Mouse (Mus musculus): ENCODE results near the gene Atp2b1. TPM values are rescaled to one million over a fixed set of nuclear protein-coding genes. Genes with fewer than 3 reads are reported as not detected.

The Atp2b1 gene
- polyA plus RNA-seq, 1 experiment from 2014 or later: 128 TPM

DNA sequence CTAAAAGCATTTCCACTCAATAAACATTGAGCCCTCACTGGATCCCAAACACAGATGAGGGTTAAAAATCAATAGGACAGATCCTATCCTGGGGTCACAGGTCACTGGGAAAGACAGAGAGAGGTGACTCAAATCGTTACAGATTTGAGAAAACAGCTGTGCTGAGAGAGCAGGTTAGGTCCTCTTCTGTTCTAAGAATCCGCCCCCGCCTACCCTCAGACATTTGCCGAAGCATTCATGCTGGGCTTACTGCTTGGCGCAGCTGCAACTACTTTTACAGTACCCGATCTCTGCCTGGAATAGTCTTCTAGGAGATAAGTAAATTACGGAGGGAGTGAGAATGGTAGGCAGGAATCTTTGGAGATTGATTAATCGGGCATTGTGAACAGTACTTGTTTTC lies 47.9 kb downstream of the Atp2b1 start:
- Histone ChIP-seq H3K4me3 (ENCODE audit: low read depth, low read length) (no peak overlapping the region), H3K9ac (ENCODE audit: low read depth, low read length) (no peak overlapping the region), H3K27ac (ENCODE audit: low read depth, low read length) (no peak overlapping the region), H3K4me1 (replicated peaks; ENCODE audit: control insufficient read depth, insufficient read depth, low read length) (no peaks in the 10 kb centered on the region), H3K27me3 (ENCODE audit: control insufficient read depth, insufficient read depth, low read length) (no peaks in the 10 kb centered on the region), H3K36me3 (ENCODE audit: control insufficient read depth, insufficient read depth, low read length) (no peaks in the 10 kb centered on the region), H3K4me2 (replicated peaks; ENCODE audit: low read depth, low read length) (no peak overlapping the region), H3K9me3 (ENCODE audit: control insufficient read depth, low read length) (no peaks in the 10 kb centered on the region)
- whole genome bisulfite sequencing: 58% methylated on average over 8 of the region's 8 CpGs
- DNase-seq (ENCODE audit: low spot score) (no peak), ATAC-seq (ENCODE audit: low FRiP score) (no peak)

GRCm38 (mm10) chr10:98966407-98967215 lies 52.4 kb downstream of the Atp2b1 start:
- no peak overlapping the region for H3K4me3 ChIP-seq (ENCODE audit: low read depth, low read length)
- DNase-seq (ENCODE audit: low spot score) (peak; percentile 21), ATAC-seq (ENCODE audit: low FRiP score) (peak; percentile 54)
- no peak overlapping the region for H3K9ac ChIP-seq (ENCODE audit: low read depth, low read length)
- no peak overlapping the region for H3K4me2 ChIP-seq (replicated peaks; ENCODE audit: low read depth, low read length)
- H3K27me3 ChIP-seq (ENCODE audit: control insufficient read depth, insufficient read depth, low read length): no peaks in the 10 kb centered on the region
- H3K27ac ChIP-seq (ENCODE audit: low read depth, low read length): no peak overlapping the region
- H3K36me3 ChIP-seq (ENCODE audit: control insufficient read depth, insufficient read depth, low read length): 0 out of 2 replicates have a peak, but pooled peaks cover 2% of the 10 kb centered on the region
- H3K4me1 ChIP-seq (replicated peaks; ENCODE audit: control insufficient read depth, insufficient read depth, low read length): no peaks in the 10 kb centered on the region
- H3K9me3 ChIP-seq (ENCODE audit: control insufficient read depth, low read length): no peaks in the 10 kb centered on the region
- 77% methylated on average over 13 of the region's 13 CpGs for WGBS

GRCm38 (mm10) chr10:98967240-98967891 lies 53.2 kb downstream of the Atp2b1 start:
- 84% methylated on average over 15 of the region's 15 CpGs for WGBS
- H3K4me3 ChIP-seq (ENCODE audit: low read depth, low read length): no peak overlapping the region
- H3K4me1 ChIP-seq (replicated peaks; ENCODE audit: control insufficient read depth, insufficient read depth, low read length): no peaks in the 10 kb centered on the region
- no peaks in the 10 kb centered on the region for H3K9me3 ChIP-seq (ENCODE audit: control insufficient read depth, low read length)
- ATAC-seq (ENCODE audit: low FRiP score): no peak
- H3K27me3 ChIP-seq (ENCODE audit: control insufficient read depth, insufficient read depth, low read length): no peaks in the 10 kb centered on the region
- DNase-seq (ENCODE audit: low spot score): no peak
- H3K9ac ChIP-seq (ENCODE audit: low read depth, low read length): no peak overlapping the region
- H3K36me3 ChIP-seq (ENCODE audit: control insufficient read depth, insufficient read depth, low read length): 0 out of 2 replicates have a peak, but pooled peaks cover 2% of the 10 kb centered on the region
- H3K27ac ChIP-seq (ENCODE audit: low read depth, low read length): no peak overlapping the region
- no peak overlapping the region for H3K4me2 ChIP-seq (replicated peaks; ENCODE audit: low read depth, low read length)

GRCm38 (mm10) chr10:98970917-98971316 lies 56.7 kb downstream of the Atp2b1 start:
- H3K27me3 ChIP-seq (ENCODE audit: control insufficient read depth, insufficient read depth, low read length): no peaks in the 10 kb centered on the region
- no peak overlapping the region for H3K9ac ChIP-seq (ENCODE audit: low read depth, low read length)
- no peak overlapping the region for H3K4me2 ChIP-seq (replicated peaks; ENCODE audit: low read depth, low read length)
- no peaks in the 10 kb centered on the region for H3K4me1 ChIP-seq (replicated peaks; ENCODE audit: control insufficient read depth, insufficient read depth, low read length)
- no peak for ATAC-seq (ENCODE audit: low FRiP score)
- H3K9me3 ChIP-seq (ENCODE audit: control insufficient read depth, low read length): no peaks in the 10 kb centered on the region
- no peak overlapping the region for H3K4me3 ChIP-seq (ENCODE audit: low read depth, low read length)
- DNase-seq (ENCODE audit: low spot score): no peak
- 93% methylated on average over 3 of the region's 3 CpGs for WGBS
- 0 out of 2 replicates have a peak, but pooled peaks cover 2% of the 10 kb centered on the region for H3K36me3 ChIP-seq (ENCODE audit: control insufficient read depth, insufficient read depth, low read length)
- H3K27ac ChIP-seq (ENCODE audit: low read depth, low read length): no peak overlapping the region

- Histone ChIP-seq H3K9ac (ENCODE audit: low read depth, low read length) (no peak overlapping the region), H3K27ac (ENCODE audit: low read depth, low read length) (no peak overlapping the region), H3K4me1 (replicated peaks; ENCODE audit: control insufficient read depth, insufficient read depth, low read length) (no peaks in the 10 kb centered on the region), H3K36me3 (ENCODE audit: control insufficient read depth, insufficient read depth, low read length) (0 out of 2 replicates have a peak, but pooled peaks cover 2% of the 10 kb centered on the region), H3K9me3 (ENCODE audit: control insufficient read depth, low read length) (no peaks in the 10 kb centered on the region), H3K27me3 (ENCODE audit: control insufficient read depth, insufficient read depth, low read length) (no peaks in the 10 kb centered on the region), H3K4me3 (ENCODE audit: low read depth, low read length) (no peak overlapping the region), H3K4me2 (replicated peaks; ENCODE audit: low read depth, low read length) (no peak overlapping the region)
- no peak for ATAC-seq (ENCODE audit: low FRiP score)
- DNase-seq (ENCODE audit: low spot score): no peak
- 93% methylated on average over 2 of the region's 2 CpGs for WGBS
These were observed 58.2 kb downstream of the Atp2b1 start for GRCm38 (mm10) chr10:98972359-98972758.

DNA sequence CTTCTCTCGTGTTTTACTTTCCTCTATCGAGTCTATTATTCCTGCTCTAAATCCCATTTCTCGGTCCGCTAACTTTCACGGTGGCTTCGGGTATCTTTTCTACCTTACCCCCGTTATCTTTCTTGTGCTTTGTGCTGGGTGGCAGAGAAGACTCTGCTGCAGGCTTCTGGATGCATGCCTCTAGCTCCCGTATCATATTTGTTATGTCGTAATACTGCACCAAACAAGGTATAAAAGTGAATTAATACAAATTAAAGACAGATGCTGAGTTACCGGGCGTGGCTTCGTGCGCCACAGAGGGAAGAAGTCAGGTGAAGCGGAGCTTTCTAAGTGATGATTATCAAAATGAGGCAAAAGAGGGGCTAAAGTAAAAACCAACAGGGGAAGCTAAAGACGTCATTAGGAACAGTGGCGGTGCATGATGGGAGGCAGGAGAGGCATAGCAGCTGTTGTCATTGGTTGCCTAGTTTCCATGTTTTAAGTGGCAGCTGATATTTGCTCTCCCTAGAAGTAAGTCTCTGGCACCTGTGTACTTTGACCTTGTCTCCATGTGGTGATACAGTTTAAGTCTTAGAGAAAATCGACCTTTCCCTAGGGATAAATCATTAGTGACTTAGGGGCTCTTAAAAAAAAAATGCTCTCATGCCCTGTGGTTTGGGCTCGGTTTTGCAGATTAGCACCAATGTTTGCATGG lies 58.9 kb downstream of the Atp2b1 start:
- no peak overlapping the region for H3K4me2 ChIP-seq (replicated peaks; ENCODE audit: low read depth, low read length)
- 0 out of 2 replicates have a peak, but pooled peaks cover 2% of the 10 kb centered on the region for H3K36me3 ChIP-seq (ENCODE audit: control insufficient read depth, insufficient read depth, low read length)
- DNase-seq (ENCODE audit: low spot score): no peak
- H3K9ac ChIP-seq (ENCODE audit: low read depth, low read length): no peak overlapping the region
- no peaks in the 10 kb centered on the region for H3K4me1 ChIP-seq (replicated peaks; ENCODE audit: control insufficient read depth, insufficient read depth, low read length)
- no peak overlapping the region for H3K4me3 ChIP-seq (ENCODE audit: low read depth, low read length)
- no peak overlapping the region for H3K27ac ChIP-seq (ENCODE audit: low read depth, low read length)
- 89% methylated on average over 18 of the region's 18 CpGs for WGBS
- ATAC-seq (ENCODE audit: low FRiP score): no peak
- no peaks in the 10 kb centered on the region for H3K27me3 ChIP-seq (ENCODE audit: control insufficient read depth, insufficient read depth, low read length)
- H3K9me3 ChIP-seq (ENCODE audit: control insufficient read depth, low read length): no peaks in the 10 kb centered on the region

DNA sequence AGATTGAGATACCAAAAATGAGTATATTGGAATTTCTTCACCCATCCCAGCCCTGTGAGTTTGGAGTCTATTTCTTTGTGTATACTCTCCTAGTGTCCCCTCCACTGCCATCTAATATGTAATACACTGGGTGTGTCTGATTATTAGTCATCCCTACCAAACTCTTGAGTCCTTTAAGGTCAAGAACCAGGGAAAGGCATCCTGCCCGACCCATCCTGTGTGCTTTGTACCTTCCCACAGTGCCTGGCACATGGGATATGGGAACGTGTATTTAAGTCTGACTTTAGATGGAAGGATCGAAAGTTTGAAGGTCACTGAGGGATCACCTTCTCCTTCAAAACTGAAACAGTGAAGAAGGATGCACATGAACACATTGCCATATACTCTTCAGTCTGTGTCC lies 60.4 kb downstream of the Atp2b1 start:
- Histone ChIP-seq H3K9me3 (ENCODE audit: control insufficient read depth, low read length) (no peaks in the 10 kb centered on the region), H3K4me1 (replicated peaks; ENCODE audit: control insufficient read depth, insufficient read depth, low read length) (no peaks in the 10 kb centered on the region), H3K4me2 (replicated peaks; ENCODE audit: low read depth, low read length) (no peak overlapping the region), H3K4me3 (ENCODE audit: low read depth, low read length) (no peak overlapping the region), H3K27ac (ENCODE audit: low read depth, low read length) (no peak overlapping the region), H3K9ac (ENCODE audit: low read depth, low read length) (no peak overlapping the region), H3K36me3 (ENCODE audit: control insufficient read depth, insufficient read depth, low read length) (no peaks in the 10 kb centered on the region), H3K27me3 (ENCODE audit: control insufficient read depth, insufficient read depth, low read length) (no peaks in the 10 kb centered on the region)
- no peak for DNase-seq (ENCODE audit: low spot score)
- 86% methylated on average over 3 of the region's 3 CpGs for WGBS
- no peak for ATAC-seq (ENCODE audit: low FRiP score)

DNA sequence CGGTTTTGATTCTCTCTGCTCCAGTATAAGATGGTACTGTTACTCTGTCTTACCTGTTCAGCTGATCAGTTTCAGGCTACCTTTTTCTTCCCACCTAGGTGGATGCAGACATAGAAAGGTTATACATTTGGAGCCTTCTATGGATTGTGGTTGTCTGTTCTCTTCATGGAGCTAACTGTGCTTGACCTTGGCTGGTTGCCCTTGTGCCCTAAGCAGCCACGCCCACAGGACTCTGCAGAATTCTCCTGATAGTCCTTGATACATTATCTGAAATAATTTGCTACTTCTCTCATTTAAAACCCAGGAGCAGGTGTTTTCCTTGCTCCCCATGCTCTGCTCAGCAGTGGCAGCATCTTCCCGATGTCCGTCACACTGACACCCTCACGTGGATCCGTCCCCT lies 61.4 kb downstream of the Atp2b1 start:
- no peaks in the 10 kb centered on the region for H3K4me1 ChIP-seq (replicated peaks; ENCODE audit: control insufficient read depth, insufficient read depth, low read length)
- no peak overlapping the region for H3K9ac ChIP-seq (ENCODE audit: low read depth, low read length)
- ATAC-seq (ENCODE audit: low FRiP score) (no peak), DNase-seq (ENCODE audit: low spot score) (no peak)
- WGBS: 82% methylated on average over 6 of the region's 6 CpGs
- no peaks in the 10 kb centered on the region for H3K36me3 ChIP-seq (ENCODE audit: control insufficient read depth, insufficient read depth, low read length)
- H3K4me3 ChIP-seq (ENCODE audit: low read depth, low read length): no peak overlapping the region
- no peak overlapping the region for H3K4me2 ChIP-seq (replicated peaks; ENCODE audit: low read depth, low read length)
- no peaks in the 10 kb centered on the region for H3K9me3 ChIP-seq (ENCODE audit: control insufficient read depth, low read length)
- no peak overlapping the region for H3K27ac ChIP-seq (ENCODE audit: low read depth, low read length)
- no peaks in the 10 kb centered on the region for H3K27me3 ChIP-seq (ENCODE audit: control insufficient read depth, insufficient read depth, low read length)
